Mouse (Mus musculus): ENCODE measurements around the gene Flcn. TPM values are rescaled to one million over a fixed set of nuclear protein-coding genes. Genes with fewer than 3 reads are reported as not detected.

Gene Flcn
- polyA plus RNA-seq, 1 experiment: not detected

- 84% methylated on average over 13 of the region's 13 CpGs for WGBS
- H3K27ac ChIP-seq (ENCODE audit: insufficient read depth, low read depth, low read length): no peak overlapping the region
- no peak for TF ChIP-seq CTCF (IDR thresholded peaks at IDR 0.05; ENCODE audit: insufficient read depth, low read depth, low read length)
- TF ChIP-seq POLR2A (IDR thresholded peaks at IDR 0.05; ENCODE audit: insufficient read depth, low read depth, low read length): no peak
Measured at GRCm38 (mm10) chr11:59775435-59776148, 34.2 kb downstream of the Flcn start.

GRCm38 (mm10) chr11:59774522-59774921 lies 35.3 kb downstream of the Flcn start:
- H3K4me1 ChIP-seq (ENCODE audit: control insufficient read depth, insufficient read depth, low read length): no peaks in the 10 kb centered on the region
- H3K4me3 ChIP-seq (ENCODE audit: insufficient read depth, low read depth, low read length): no peak overlapping the region
- TF ChIP-seq CTCF (IDR thresholded peaks at IDR 0.05; ENCODE audit: insufficient read depth, low read depth, low read length): no peak
- no peak for TF ChIP-seq POLR2A (IDR thresholded peaks at IDR 0.05; ENCODE audit: insufficient read depth, low read depth, low read length)
- H3K27ac ChIP-seq (ENCODE audit: insufficient read depth, low read depth, low read length): no peak overlapping the region
- WGBS: 90% methylated on average over 4 of the region's 4 CpGs

More at GRCm38 (mm10) chr11:59775435-59776148, 34.2 kb downstream of the Flcn start:
- Histone ChIP-seq H3K4me1 (ENCODE audit: control insufficient read depth, insufficient read depth, low read length) (no peaks in the 10 kb centered on the region), H3K4me3 (ENCODE audit: insufficient read depth, low read depth, low read length) (no peak overlapping the region)

DNA sequence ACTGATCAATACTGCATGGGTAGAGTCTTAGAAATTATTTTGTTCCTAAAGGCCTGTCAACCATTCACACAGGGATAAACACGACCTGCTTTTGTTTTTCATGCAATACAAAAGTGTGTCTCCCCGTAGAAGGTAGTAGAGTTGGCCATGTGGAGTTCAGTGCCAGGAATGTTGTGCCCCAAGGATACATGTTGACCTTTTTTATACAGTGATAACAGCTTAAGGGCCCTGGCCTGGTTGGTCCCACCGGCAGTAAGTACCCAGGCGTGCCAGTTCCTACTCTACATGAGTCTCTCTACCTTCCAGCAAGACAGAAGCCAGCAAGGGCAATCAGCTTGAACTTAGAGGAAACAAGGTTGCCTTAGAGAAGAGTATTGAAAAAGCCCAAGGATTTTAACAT lies 36.9 kb downstream of the Flcn start:
- Histone ChIP-seq H3K4me1 (ENCODE audit: control insufficient read depth, insufficient read depth, low read length) (no peaks in the 10 kb centered on the region), H3K4me3 (ENCODE audit: insufficient read depth, low read depth, low read length) (no peak overlapping the region), H3K27ac (ENCODE audit: insufficient read depth, low read depth, low read length) (no peak overlapping the region)
- TF ChIP-seq POLR2A (IDR thresholded peaks at IDR 0.05; ENCODE audit: insufficient read depth, low read depth, low read length): no peak
- no peak for TF ChIP-seq CTCF (IDR thresholded peaks at IDR 0.05; ENCODE audit: insufficient read depth, low read depth, low read length)
- 81% methylated on average over 4 of the region's 4 CpGs for WGBS

- Histone ChIP-seq H3K4me3 (ENCODE audit: insufficient read depth, low read depth, low read length) (no peak overlapping the region), H3K27ac (ENCODE audit: insufficient read depth, low read depth, low read length) (no peak overlapping the region), H3K4me1 (ENCODE audit: control insufficient read depth, insufficient read depth, low read length) (no peaks in the 10 kb centered on the region)
- TF ChIP-seq CTCF (IDR thresholded peaks at IDR 0.05; ENCODE audit: insufficient read depth, low read depth, low read length): no peak
- no peak for TF ChIP-seq POLR2A (IDR thresholded peaks at IDR 0.05; ENCODE audit: insufficient read depth, low read depth, low read length)
- 76% methylated on average over 2 of the region's 2 CpGs for WGBS
Measured at GRCm38 (mm10) chr11:59772291-59772690, 37.5 kb downstream of the Flcn start.

DNA sequence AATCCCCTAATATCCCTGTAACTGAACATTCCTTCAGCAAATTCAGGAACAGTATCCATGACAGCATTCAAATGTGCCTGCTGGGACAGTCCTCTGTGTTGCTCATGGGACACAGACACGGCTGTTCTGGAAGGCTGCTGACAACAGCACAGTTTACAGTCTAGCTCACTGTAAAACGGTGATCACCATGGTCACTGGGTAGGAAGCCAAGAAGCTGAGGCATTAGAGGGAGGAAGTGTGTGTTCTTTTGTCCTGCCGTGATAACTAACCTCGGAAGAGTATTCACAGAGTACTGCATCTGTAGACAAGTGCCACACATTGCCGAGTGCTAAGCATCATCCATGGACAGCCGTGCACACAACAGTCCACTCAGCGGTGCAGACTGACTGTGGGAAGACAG lies 39.1 kb downstream of the Flcn start:
- Histone ChIP-seq H3K27ac (ENCODE audit: insufficient read depth, low read depth, low read length) (no peak overlapping the region), H3K4me3 (ENCODE audit: insufficient read depth, low read depth, low read length) (no peak overlapping the region), H3K4me1 (ENCODE audit: control insufficient read depth, insufficient read depth, low read length) (no peaks in the 10 kb centered on the region)
- 56% methylated on average over 7 of the region's 7 CpGs for WGBS
- no peak for TF ChIP-seq CTCF (IDR thresholded peaks at IDR 0.05; ENCODE audit: insufficient read depth, low read depth, low read length)
- TF ChIP-seq POLR2A (IDR thresholded peaks at IDR 0.05; ENCODE audit: insufficient read depth, low read depth, low read length): no peak

DNA sequence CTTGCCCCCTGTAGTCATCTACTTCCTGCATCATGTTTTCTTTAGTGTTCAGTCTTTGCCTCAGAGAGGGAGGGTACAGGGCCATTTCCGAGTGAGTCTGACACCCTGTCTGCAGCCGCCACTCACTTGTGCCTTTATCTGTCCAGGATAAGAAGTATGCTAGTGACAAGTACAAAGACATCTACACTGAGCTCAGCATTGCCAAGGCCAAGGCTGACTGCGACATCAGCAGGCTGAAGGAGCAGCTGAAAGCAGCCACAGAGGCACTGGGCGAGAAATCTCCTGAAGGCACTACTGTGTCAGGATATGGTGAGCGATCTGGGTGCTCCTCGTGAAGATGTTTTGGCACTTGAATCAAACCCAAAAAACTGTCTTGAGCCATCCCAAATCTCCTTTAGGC lies 40.1 kb downstream of the Flcn start:
- H3K4me1 ChIP-seq (ENCODE audit: control insufficient read depth, insufficient read depth, low read length): no peaks in the 10 kb centered on the region
- H3K27ac ChIP-seq (ENCODE audit: insufficient read depth, low read depth, low read length): no peak overlapping the region
- 71% methylated on average over 6 of the region's 6 CpGs for WGBS
- TF ChIP-seq POLR2A (IDR thresholded peaks at IDR 0.05; ENCODE audit: insufficient read depth, low read depth, low read length) (no peak), CTCF (IDR thresholded peaks at IDR 0.05; ENCODE audit: insufficient read depth, low read depth, low read length) (no peak)
- H3K4me3 ChIP-seq (ENCODE audit: insufficient read depth, low read depth, low read length): no peak overlapping the region

- no peak for TF ChIP-seq POLR2A (IDR thresholded peaks at IDR 0.05; ENCODE audit: insufficient read depth, low read depth, low read length)
- TF ChIP-seq CTCF (IDR thresholded peaks at IDR 0.05; ENCODE audit: insufficient read depth, low read depth, low read length): no peak
- Histone ChIP-seq H3K27ac (ENCODE audit: insufficient read depth, low read depth, low read length) (no peak overlapping the region), H3K4me1 (ENCODE audit: control insufficient read depth, insufficient read depth, low read length) (no peaks in the 10 kb centered on the region), H3K4me3 (ENCODE audit: insufficient read depth, low read depth, low read length) (no peak overlapping the region)
- 90% methylated on average over 2 of the region's 2 CpGs for WGBS
Measured at GRCm38 (mm10) chr11:59769307-59769706, 40.5 kb downstream of the Flcn start.

DNA sequence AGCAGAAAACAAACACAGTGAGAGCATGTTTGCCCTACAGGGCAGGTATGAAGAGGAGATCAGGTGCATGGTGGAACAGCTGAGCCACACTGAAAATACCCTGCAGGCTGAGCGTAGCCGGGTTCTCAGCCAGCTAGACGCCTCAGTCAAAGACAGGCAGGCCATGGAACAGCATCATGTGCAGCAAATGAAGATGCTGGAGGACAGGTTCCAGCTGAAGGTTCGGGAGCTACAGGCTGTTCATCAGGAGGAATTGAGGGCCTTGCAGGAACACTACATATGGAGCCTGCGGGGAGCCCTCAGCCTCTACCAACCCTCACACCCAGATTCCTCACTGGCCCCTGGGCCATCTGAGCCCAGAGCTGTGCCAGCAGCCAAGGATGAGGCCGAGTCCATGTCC lies 49.0 kb downstream of the Flcn start:
- WGBS: 93% methylated on average over 6 of the region's 6 CpGs
- H3K27ac ChIP-seq (ENCODE audit: insufficient read depth, low read depth, low read length): no peak overlapping the region
- TF ChIP-seq CTCF (IDR thresholded peaks at IDR 0.05; ENCODE audit: insufficient read depth, low read depth, low read length) (no peak), POLR2A (IDR thresholded peaks at IDR 0.05; ENCODE audit: insufficient read depth, low read depth, low read length) (no peak)

DNA sequence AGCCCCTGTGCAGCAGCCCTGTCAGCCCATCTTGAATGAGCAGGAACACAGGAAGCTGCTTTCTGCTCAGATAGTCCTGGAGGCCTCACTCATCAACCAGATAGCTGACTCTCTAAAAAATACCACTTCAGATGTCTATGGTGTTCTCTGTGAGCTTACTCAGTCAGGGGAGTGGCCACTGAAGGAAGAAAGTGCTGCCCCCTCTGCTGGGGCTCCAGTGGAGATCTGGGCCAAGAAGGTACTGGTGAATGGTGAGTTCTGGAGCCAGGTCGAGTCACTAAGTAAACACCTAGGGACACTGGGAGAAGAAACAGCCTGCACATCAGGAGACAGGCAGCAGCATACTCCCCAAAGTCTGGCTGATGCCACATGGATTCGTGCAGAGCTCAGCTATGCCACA lies 50.2 kb downstream of the Flcn start:
- 63% methylated on average over 2 of the region's 2 CpGs for WGBS
- Histone ChIP-seq H3K27ac (ENCODE audit: insufficient read depth, low read depth, low read length) (peak overlapping the region; percentile 83), H3K4me1 (ENCODE audit: control insufficient read depth, insufficient read depth, low read length) (peaks cover 34% of the 10 kb centered on the region), H3K4me3 (ENCODE audit: insufficient read depth, low read depth, low read length) (no peak overlapping the region)
- no peak for TF ChIP-seq POLR2A (IDR thresholded peaks at IDR 0.05; ENCODE audit: insufficient read depth, low read depth, low read length)
- TF ChIP-seq CTCF (IDR thresholded peaks at IDR 0.05; ENCODE audit: insufficient read depth, low read depth, low read length): no peak

More for the DNA sequence above, 49.0 kb downstream of the Flcn start:
- peaks cover 32% of the 10 kb centered on the region for H3K4me1 ChIP-seq (ENCODE audit: control insufficient read depth, insufficient read depth, low read length)
- H3K4me3 ChIP-seq (ENCODE audit: insufficient read depth, low read depth, low read length): no peak overlapping the region
